Mouse (Mus musculus) embryonic fibroblast, embryonic 13.5 days (primary cell): Measurements from ENCODE around the gene Maats1. TPM values are rescaled to one million over a fixed set of nuclear protein-coding genes. Genes with fewer than 3 reads are reported as not detected.

ENCODE experiments used
- H3K27ac ChIP-seq: 2 replicates; pipeline ENCODE4 v1.5.1; 2012; ENCODE audit warnings: low read length, control low read depth, inconsistent platforms; ENCODE audit not compliant: insufficient read depth
- H3K4me1 ChIP-seq: 2 replicates; pipeline ENCODE4 v1.6.1; 2011; ENCODE audit warnings: low read length; ENCODE audit not compliant: control insufficient read depth, insufficient read depth
- H3K4me3 ChIP-seq: 2 replicates; pipeline ENCODE4 v1.5.1; 2011; ENCODE audit warnings: mild to moderate bottlenecking, control low read depth, low read length; ENCODE audit not compliant: insufficient read depth
- CTCF ChIP-seq: IDR thresholded peaks from 2 replicates; pipeline ENCODE4 v1.5.1; 2011; ENCODE audit warnings: mild to moderate bottlenecking, control low read depth, low read length, moderate library complexity, borderline replicate concordance; ENCODE audit not compliant: insufficient read depth
- POLR2A ChIP-seq: IDR thresholded peaks from 2 replicates; pipeline ENCODE4 v1.6.1; 2011; ENCODE audit warnings: low read depth, mild to moderate bottlenecking, control low read depth, low read length, moderate library complexity
- polyA plus RNA-seq: library from polyadenylated mRNA; stranded (reverse); fragments of >200 nt; gene quantifications from 2 replicates; pipeline ENCODE4 v1.2.4, GENCODE M21; 2011; ENCODE audit warnings: low read depth; ENCODE audit not compliant: missing spikeins, insufficient read length

Gene Maats1
- not detected in 2 replicates for polyA plus RNA-seq

GRCm38 (mm10) chr16:38341396-38342324, at the start of gene Maats1:
Gene Maats1 (minus strand): TSS chr16:38342143.
- TF ChIP-seq CTCF (no peak), POLR2A (no peak)
- H3K27ac ChIP-seq: no peak within 1 kb of the TSS
- H3K4me3 ChIP-seq: peak within 1 kb of the TSS; percentile 28; the same call in 1 of the 2 replicates
- no peaks in the 10 kb centered on the region for H3K4me1 ChIP-seq

GRCm38 (mm10) chr16:38390322-38390721, 48.4 kb upstream of the Maats1 start:
- H3K4me3 ChIP-seq: no peak overlapping the region
- H3K27ac ChIP-seq: no peak overlapping the region
- TF ChIP-seq CTCF (no peak), POLR2A (no peak)
- peaks cover 13% of the 10 kb centered on the region for H3K4me1 ChIP-seq

- no peak for TF ChIP-seq CTCF
- TF ChIP-seq POLR2A: no peak
- Histone ChIP-seq H3K4me1 (peaks cover 8% of the 10 kb centered on the region; the same call in 1 of the 2 replicates), H3K4me3 (no peak overlapping the region)
Measured at GRCm38 (mm10) chr16:38389284-38389893, 47.4 kb upstream of the Maats1 start.

GRCm38 (mm10) chr16:38388757-38389156, 46.8 kb upstream of the Maats1 start:
- TF ChIP-seq CTCF (no peak), POLR2A (no peak)

More at GRCm38 (mm10) chr16:38389284-38389893, 47.4 kb upstream of the Maats1 start:
- H3K27ac ChIP-seq: no peak overlapping the region

GRCm38 (mm10) chr16:38387389-38387788, 45.4 kb upstream of the Maats1 start:
- TF ChIP-seq POLR2A (no peak), CTCF (no peak)
- no peak overlapping the region for H3K4me3 ChIP-seq
- no peak overlapping the region for H3K27ac ChIP-seq
- H3K4me1 ChIP-seq: 0 out of 2 replicates have a peak, but pooled peaks cover 3% of the 10 kb centered on the region

More at GRCm38 (mm10) chr16:38388757-38389156, 46.8 kb upstream of the Maats1 start:
- H3K4me1 ChIP-seq: peaks cover 6% of the 10 kb centered on the region; the same call in 1 of the 2 replicates
- H3K4me3 ChIP-seq: no peak overlapping the region
- H3K27ac ChIP-seq: no peak overlapping the region

GRCm38 (mm10) chr16:38385700-38386099, 43.8 kb upstream of the Maats1 start:
- Histone ChIP-seq H3K27ac (no peak overlapping the region), H3K4me1 (0 out of 2 replicates have a peak, but pooled peaks cover 3% of the 10 kb centered on the region), H3K4me3 (no peak overlapping the region)
- TF ChIP-seq POLR2A: no peak

- no peak overlapping the region for H3K4me3 ChIP-seq
- 0 out of 2 replicates have a peak, but pooled peaks cover 3% of the 10 kb centered on the region for H3K4me1 ChIP-seq
- no peak overlapping the region for H3K27ac ChIP-seq
- no peak for TF ChIP-seq CTCF
- TF ChIP-seq POLR2A: no peak
Measured at GRCm38 (mm10) chr16:38385184-38385634, 43.3 kb upstream of the Maats1 start.

- H3K4me3 ChIP-seq: no peak overlapping the region
- H3K4me1 ChIP-seq: no peaks in the 10 kb centered on the region
- TF ChIP-seq CTCF: no peak
- TF ChIP-seq POLR2A: no peak
- no peak overlapping the region for H3K27ac ChIP-seq
Measured at GRCm38 (mm10) chr16:38383683-38384082, 41.7 kb upstream of the Maats1 start.

GRCm38 (mm10) chr16:38379926-38380325, 38.0 kb upstream of the Maats1 start:
- TF ChIP-seq CTCF (no peak), POLR2A (no peak)
- Histone ChIP-seq H3K27ac (no peak overlapping the region), H3K4me1 (no peaks in the 10 kb centered on the region), H3K4me3 (no peak overlapping the region)

- TF ChIP-seq CTCF: no peak
- TF ChIP-seq POLR2A: no peak
- no peaks in the 10 kb centered on the region for H3K4me1 ChIP-seq
- H3K27ac ChIP-seq: no peak overlapping the region
- no peak overlapping the region for H3K4me3 ChIP-seq
Measured at GRCm38 (mm10) chr16:38379493-38379892, 37.5 kb upstream of the Maats1 start.
